Mouse (Mus musculus) layer of hippocampus, postnatal 36 days (tissue): ENCODE measurements at regions not wholly inside any gene's neighbourhood (a gene's known extent, or its start where the extent isn't known, plus 50 kb on each side); places are given as distances from the start of the nearest gene placed in this dataset.

Experiments
- DNase-seq, 2 experiments: peaks; one replicate each; pipeline ENCODE4 v3.0.0; 2022

GRCm38 (mm10) chr10:30132243-30132642 is 68.1 kb downstream of the Cenpw start:
- DNase-seq, result no peak

- DNase-seq, result no peak
These were observed 90.0 kb downstream of the Cenpw start for GRCm38 (mm10) chr10:30110341-30110740.

- no peak for DNase-seq
These were observed 97.9 kb downstream of the Cenpw start for GRCm38 (mm10) chr10:30102443-30102842.

- DNase-seq, result no peak
These were observed 105.8 kb downstream of the Cenpw start for GRCm38 (mm10) chr10:30094603-30095002.

- no peak for DNase-seq
These were observed 108.8 kb downstream of the Cenpw start for GRCm38 (mm10) chr10:30091549-30091948.

- peak; percentile 11 to 19 for DNase-seq
These were observed 111.0 kb downstream of the Cenpw start for GRCm38 (mm10) chr10:30089406-30089805.

GRCm38 (mm10) chr10:30085059-30085458 is 115.3 kb downstream of the Cenpw start:
- no peak for DNase-seq

GRCm38 (mm10) chr10:30066692-30067091 is 133.7 kb downstream of the Cenpw start:
- DNase-seq, result no peak

GRCm38 (mm10) chr10:30030621-30031020 is 169.7 kb downstream of the Cenpw start:
- DNase-seq, result peak in 1 of 2 experiments; percentile 3

- DNase-seq, result no peak
These were observed 197.3 kb downstream of the Cenpw start for GRCm38 (mm10) chr10:30002950-30003636.

GRCm38 (mm10) chr10:30000836-30001235 is 199.5 kb downstream of the Cenpw start:
- no peak for DNase-seq

- no peak for DNase-seq
These were observed 218.8 kb downstream of the Cenpw start for GRCm38 (mm10) chr10:29981539-29981938.
